Mouse (Mus musculus): ENCODE measurements around the gene Bace2. TPM values are rescaled to one million over a fixed set of nuclear protein-coding genes. Genes with fewer than 3 reads are reported as not detected.

Gene Bace2
- polyA plus RNA-seq, 1 experiment from 2014 or later, result 55.0 TPM

- 65% methylated on average over 4 of the region's 4 CpGs for WGBS
- H3K36me3 ChIP-seq, result no peaks in the 10 kb centered on the region
- no peak overlapping the region for H3K4me3 ChIP-seq
- H3K27ac ChIP-seq (replicated peaks), result no peak overlapping the region
- no peak overlapping the region for H3K4me2 ChIP-seq
- no peaks in the 10 kb centered on the region; the same call in 1 of the 2 replicates for H3K27me3 ChIP-seq (replicated peaks)
- no peak for ATAC-seq (ENCODE audit: extremely low read depth, insufficient number of reproducible peaks, low FRiP score, low TSS enrichment)
- H3K9me3 ChIP-seq, result no peaks in the 10 kb centered on the region
- H3K4me1 ChIP-seq, result peaks cover 10% of the 10 kb centered on the region
- no peak overlapping the region for H3K9ac ChIP-seq
Observed at GRCm38 (mm10) chr16:97402213-97402785, 45.8 kb downstream of the Bace2 start.

DNA sequence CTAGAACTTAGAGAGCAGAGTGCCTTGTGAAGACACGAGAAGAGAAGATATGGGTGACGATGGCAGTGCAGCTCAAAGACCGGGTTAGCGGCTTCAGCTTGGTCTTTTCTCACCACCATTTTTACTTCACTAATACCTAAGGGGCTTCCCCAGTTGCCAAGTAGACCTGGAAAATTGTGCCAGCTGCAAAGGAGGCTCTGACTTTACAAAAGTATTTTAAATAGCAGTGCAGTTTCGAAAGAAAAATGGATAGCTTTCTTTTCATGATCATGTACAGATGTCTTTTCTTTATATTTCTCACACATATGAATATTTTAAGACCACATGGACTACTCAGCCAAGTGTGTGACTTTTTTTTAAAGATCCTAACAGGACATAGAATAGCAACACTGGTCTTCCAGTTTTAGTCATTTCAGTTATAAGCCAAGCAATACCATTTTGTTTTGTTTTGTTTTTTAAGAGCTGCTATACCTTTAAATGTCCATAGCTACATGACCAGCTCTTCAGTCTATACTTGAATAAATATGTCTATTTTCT lies 49.0 kb downstream of the Bace2 start:
- no peak for ATAC-seq (ENCODE audit: extremely low read depth, insufficient number of reproducible peaks, low FRiP score, low TSS enrichment)
- Histone ChIP-seq H3K9ac (no peak overlapping the region), H3K4me2 (no peak overlapping the region), H3K9me3 (no peaks in the 10 kb centered on the region), H3K27ac (replicated peaks) (no peak overlapping the region), H3K4me3 (no peak overlapping the region), H3K4me1 (peaks cover 7% of the 10 kb centered on the region; the same call in 1 of the 2 replicates), H3K27me3 (replicated peaks) (no peaks in the 10 kb centered on the region; the same call in 1 of the 2 replicates), H3K36me3 (peaks cover 5% of the 10 kb centered on the region; the same call in 1 of the 2 replicates)
- 87% methylated on average over 5 of the region's 5 CpGs for WGBS

- H3K9ac ChIP-seq, result no peak overlapping the region
- no peak for ATAC-seq (ENCODE audit: extremely low read depth, insufficient number of reproducible peaks, low FRiP score, low TSS enrichment)
- WGBS, result 10% methylated on average over 4 of the region's 4 CpGs
- H3K27me3 ChIP-seq (replicated peaks), result no peaks in the 10 kb centered on the region
- H3K4me1 ChIP-seq, result peaks cover 18% of the 10 kb centered on the region
- no peaks in the 10 kb centered on the region for H3K9me3 ChIP-seq
- H3K4me2 ChIP-seq, result no peak overlapping the region
- H3K36me3 ChIP-seq, result 0 out of 2 replicates have a peak, but pooled peaks cover 3% of the 10 kb centered on the region
- H3K27ac ChIP-seq (replicated peaks), result no peak overlapping the region
- H3K4me3 ChIP-seq, result no peak overlapping the region
Observed at GRCm38 (mm10) chr16:97417896-97418542, 61.5 kb downstream of the Bace2 start.

GRCm38 (mm10) chr16:97418749-97419453 lies 62.4 kb downstream of the Bace2 start:
- Histone ChIP-seq H3K4me1 (peaks cover 18% of the 10 kb centered on the region), H3K9ac (no peak overlapping the region), H3K27me3 (replicated peaks) (no peaks in the 10 kb centered on the region), H3K9me3 (no peaks in the 10 kb centered on the region), H3K4me3 (no peak overlapping the region), H3K36me3 (0 out of 2 replicates have a peak, but pooled peaks cover 3% of the 10 kb centered on the region), H3K27ac (replicated peaks) (no peak overlapping the region), H3K4me2 (no peak overlapping the region)
- 81% methylated on average over 6 of the region's 6 CpGs for WGBS
- ATAC-seq (ENCODE audit: extremely low read depth, insufficient number of reproducible peaks, low FRiP score, low TSS enrichment), result no peak

GRCm38 (mm10) chr16:97421671-97422070 lies 65.1 kb downstream of the Bace2 start:
- ATAC-seq (ENCODE audit: extremely low read depth, insufficient number of reproducible peaks, low FRiP score, low TSS enrichment), result no peak
- 0 out of 2 replicates have a peak, but pooled peaks cover 3% of the 10 kb centered on the region for H3K36me3 ChIP-seq
- no peaks in the 10 kb centered on the region for H3K9me3 ChIP-seq

DNA sequence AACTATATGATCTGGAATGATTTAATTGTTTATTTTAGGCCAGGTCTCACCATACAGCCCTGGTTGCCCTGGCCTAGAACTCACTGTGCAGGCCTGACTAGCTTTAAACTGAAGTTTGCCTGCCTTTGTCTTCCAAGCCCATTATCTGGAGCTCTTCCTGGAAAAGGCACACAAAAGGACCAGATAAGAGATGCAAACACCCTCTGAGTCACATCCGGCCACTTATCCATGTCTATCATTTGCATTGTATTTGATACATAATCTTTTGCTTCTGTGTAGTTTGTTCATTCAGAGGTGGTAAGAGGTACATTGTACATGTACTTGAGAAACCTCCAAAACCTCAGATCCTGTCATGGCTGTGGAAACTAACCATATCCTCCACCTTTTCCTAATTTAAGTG lies 67.1 kb downstream of the Bace2 start:
- 38% methylated on average over 1 of the region's 1 CpGs for WGBS
- Histone ChIP-seq H3K27ac (replicated peaks) (0 out of 2 replicates have a peak overlapping the region, but pooled peaks have one; percentile 1), H3K4me3 (no peak overlapping the region), H3K9ac (no peak overlapping the region), H3K4me2 (no peak overlapping the region), H3K4me1 (0 out of 2 replicates have a peak, but pooled peaks cover 9% of the 10 kb centered on the region), H3K9me3 (no peaks in the 10 kb centered on the region), H3K27me3 (replicated peaks) (no peaks in the 10 kb centered on the region), H3K36me3 (peaks cover 3% of the 10 kb centered on the region; the same call in 1 of the 2 replicates)
- no peak for ATAC-seq (ENCODE audit: extremely low read depth, insufficient number of reproducible peaks, low FRiP score, low TSS enrichment)

More at GRCm38 (mm10) chr16:97421671-97422070, 65.1 kb downstream of the Bace2 start:
- no peak overlapping the region for H3K4me3 ChIP-seq
- no peaks in the 10 kb centered on the region for H3K27me3 ChIP-seq (replicated peaks)
- 72% methylated on average over 6 of the region's 6 CpGs for WGBS
- H3K4me1 ChIP-seq, result peaks cover 18% of the 10 kb centered on the region
- H3K4me2 ChIP-seq, result no peak overlapping the region
- H3K27ac ChIP-seq (replicated peaks), result no peak overlapping the region
- no peak overlapping the region for H3K9ac ChIP-seq

GRCm38 (mm10) chr16:97428026-97428425 lies 71.5 kb downstream of the Bace2 start:
- H3K9me3 ChIP-seq, result no peaks in the 10 kb centered on the region
- H3K4me1 ChIP-seq, result peaks cover 4% of the 10 kb centered on the region; the same call in 1 of the 2 replicates
- H3K27me3 ChIP-seq (replicated peaks), result no peaks in the 10 kb centered on the region
- 77% methylated on average over 3 of the region's 3 CpGs for WGBS
- no peaks in the 10 kb centered on the region; the same call in 1 of the 2 replicates for H3K36me3 ChIP-seq
- no peak overlapping the region for H3K4me3 ChIP-seq
- no peak overlapping the region for H3K4me2 ChIP-seq
- H3K9ac ChIP-seq, result no peak overlapping the region
- no peak overlapping the region for H3K27ac ChIP-seq (replicated peaks)
- ATAC-seq (ENCODE audit: extremely low read depth, insufficient number of reproducible peaks, low FRiP score, low TSS enrichment), result no peak

- ATAC-seq (ENCODE audit: extremely low read depth, insufficient number of reproducible peaks, low FRiP score, low TSS enrichment), result no peak
- Histone ChIP-seq H3K4me3 (no peak overlapping the region), H3K36me3 (no peaks in the 10 kb centered on the region; the same call in 1 of the 2 replicates), H3K4me1 (peaks cover 4% of the 10 kb centered on the region; the same call in 1 of the 2 replicates), H3K9ac (no peak overlapping the region), H3K27ac (replicated peaks) (no peak overlapping the region), H3K27me3 (replicated peaks) (no peaks in the 10 kb centered on the region), H3K9me3 (no peaks in the 10 kb centered on the region), H3K4me2 (no peak overlapping the region)
- WGBS, result 72% methylated on average over 4 of the region's 4 CpGs
Observed at GRCm38 (mm10) chr16:97430091-97430490, 73.5 kb downstream of the Bace2 start.

- H3K27me3 ChIP-seq (replicated peaks), result no peaks in the 10 kb centered on the region
- H3K9ac ChIP-seq, result no peak overlapping the region
- H3K4me2 ChIP-seq, result no peak overlapping the region
- H3K9me3 ChIP-seq, result no peaks in the 10 kb centered on the region
- H3K4me1 ChIP-seq, result peaks cover 4% of the 10 kb centered on the region; the same call in 1 of the 2 replicates
- 44% methylated on average over 4 of the region's 4 CpGs for WGBS
- H3K27ac ChIP-seq (replicated peaks), result no peak overlapping the region
- ATAC-seq (ENCODE audit: extremely low read depth, insufficient number of reproducible peaks, low FRiP score, low TSS enrichment), result 0 out of 2 replicates have a peak, but pooled peaks have one; percentile 14
- H3K36me3 ChIP-seq, result no peaks in the 10 kb centered on the region; the same call in 1 of the 2 replicates
- H3K4me3 ChIP-seq, result no peak overlapping the region
Observed at GRCm38 (mm10) chr16:97431328-97431727, 74.8 kb downstream of the Bace2 start.

GRCm38 (mm10) chr16:97434206-97434605 lies 77.7 kb downstream of the Bace2 start:
- Histone ChIP-seq H3K36me3 (peaks cover 4% of the 10 kb centered on the region; the same call in 1 of the 2 replicates), H3K4me1 (peaks cover 4% of the 10 kb centered on the region; the same call in 1 of the 2 replicates), H3K4me3 (no peak overlapping the region), H3K27me3 (replicated peaks) (no peaks in the 10 kb centered on the region), H3K9ac (no peak overlapping the region), H3K27ac (replicated peaks) (no peak overlapping the region), H3K4me2 (no peak overlapping the region), H3K9me3 (no peaks in the 10 kb centered on the region)
- WGBS, result 80% methylated on average over 2 of the region's 2 CpGs
- no peak for ATAC-seq (ENCODE audit: extremely low read depth, insufficient number of reproducible peaks, low FRiP score, low TSS enrichment)

Data from heart, embryonic 13.5 days (tissue).